Mouse (Mus musculus): Measurements from ENCODE around the gene Tada1. TPM values are rescaled to one million over a fixed set of nuclear protein-coding genes. Genes with fewer than 3 reads are reported as not detected.

The Tada1 gene
- total and polyA plus RNA-seq, 3 experiments, result 34.0 to 36.7 TPM; not detected in 1

DNA sequence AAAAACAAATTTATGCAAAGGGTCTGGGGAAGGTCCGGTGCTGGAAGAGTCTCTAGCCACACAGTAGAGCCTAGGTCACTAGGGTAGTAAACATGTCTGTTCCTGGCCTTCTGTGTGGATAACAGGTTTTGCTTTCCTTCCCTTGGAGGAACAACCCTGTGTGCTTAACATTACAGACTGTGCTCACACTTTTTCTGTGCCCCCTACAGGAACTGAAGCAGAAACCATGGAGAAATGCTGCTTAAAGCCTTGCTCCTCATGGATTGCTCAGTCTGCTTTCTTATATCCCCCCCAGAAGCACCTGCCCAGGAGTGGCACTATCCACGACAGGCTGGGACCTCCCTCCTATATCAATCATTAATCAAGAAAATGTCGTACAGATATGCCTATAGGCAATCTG is 17.1 kb upstream of the Tada1 start:
- Histone ChIP-seq H3K4me1 (ENCODE audit: control insufficient read depth in 1 of 2, insufficient read depth in 2 of 2, low read length in 2 of 2) (no peaks in the 10 kb centered on the region; a peak in 1 of 4 replicates), H3K36me3 (ENCODE audit: control insufficient read depth in 1 of 2, insufficient read depth in 2 of 2, low read length in 2 of 2) (no peaks in the 10 kb centered on the region), H3K27me3 (ENCODE audit: control insufficient read depth in 1 of 2, insufficient read depth in 2 of 2, low read length in 2 of 2) (peaks cover 3 to 4% of the 10 kb centered on the region in 2 experiments; a peak in 2 of 4 replicates), H3K9me3 (replicated peaks; ENCODE audit: insufficient read depth, low read length) (no peaks in the 10 kb centered on the region), H3K9ac (ENCODE audit: control insufficient read depth, low read depth, low read length, poor library complexity, severe bottlenecking) (no peak overlapping the region), H3K79me2 (ENCODE audit: control insufficient read depth, insufficient read depth, low read length, poor library complexity) (no peaks in the 10 kb centered on the region), H3K27ac (ENCODE audit: control insufficient read depth, low read depth, low read length) (no peak overlapping the region), H3K4me3 (ENCODE audit: control insufficient read depth in 1 of 2, insufficient read depth in 1 of 2, low read depth in 2 of 2, low read length in 2 of 2) (no peak overlapping the region)
- no peak for TF ChIP-seq BHLHE40 (IDR thresholded peaks at IDR 0.05; ENCODE audit: borderline replicate concordance, low read depth, low read length)
- TF ChIP-seq KAT2A (conservative IDR thresholded peaks at IDR 0.05; ENCODE audit: low read depth, low read length), result no peak
- TF ChIP-seq SMC3 (IDR thresholded peaks at IDR 0.05; ENCODE audit: low read depth, low read length), result no peak
- TF ChIP-seq POLR2AphosphoS2 (IDR thresholded peaks at IDR 0.05; ENCODE audit: low read length), result no peak
- TF ChIP-seq UBTF (IDR thresholded peaks at IDR 0.05; ENCODE audit: borderline replicate concordance, insufficient read depth, low read depth, low read length), result no peak
- TF ChIP-seq RCOR1 (IDR thresholded peaks at IDR 0.05; ENCODE audit: low read depth, low read length), result no peak
- no peak for TF ChIP-seq MYB (IDR thresholded peaks at IDR 0.05; ENCODE audit: low read depth, low read length)
- no peak for TF ChIP-seq ZKSCAN1 (IDR thresholded peaks at IDR 0.05; ENCODE audit: low read depth, low read length)
- TF ChIP-seq NRF1 (IDR thresholded peaks at IDR 0.05; ENCODE audit: insufficient read depth, low read depth, low read length, poor library complexity, severe bottlenecking), result no peak
- no peak for DNase-seq (ENCODE audit: low read depth, low spot score)

GRCm38 (mm10) chr1:166362659-166363058 is 16.2 kb upstream of the Tada1 start:
- Histone ChIP-seq H3K9me3 (replicated peaks; ENCODE audit: insufficient read depth, low read length) (no peaks in the 10 kb centered on the region), H3K4me3 (ENCODE audit: control insufficient read depth in 1 of 2, insufficient read depth in 1 of 2, low read depth in 2 of 2, low read length in 2 of 2) (no peak overlapping the region), H3K27me3 (ENCODE audit: control insufficient read depth in 1 of 2, insufficient read depth in 2 of 2, low read length in 2 of 2) (peaks cover 3 to 4% of the 10 kb centered on the region in 2 experiments; a peak in 2 of 4 replicates), H3K4me1 (ENCODE audit: control insufficient read depth in 1 of 2, insufficient read depth in 2 of 2, low read length in 2 of 2) (no peaks in the 10 kb centered on the region; a peak in 1 of 4 replicates), H3K79me2 (ENCODE audit: control insufficient read depth, insufficient read depth, low read length, poor library complexity) (no peaks in the 10 kb centered on the region), H3K27ac (ENCODE audit: control insufficient read depth, low read depth, low read length) (no peak overlapping the region), H3K36me3 (ENCODE audit: control insufficient read depth in 1 of 2, insufficient read depth in 2 of 2, low read length in 2 of 2) (no peaks in the 10 kb centered on the region), H3K9ac (ENCODE audit: control insufficient read depth, low read depth, low read length, poor library complexity, severe bottlenecking) (no peak overlapping the region)
- DNase-seq (ENCODE audit: low read depth, low spot score), result no peak
- TF ChIP-seq POLR2AphosphoS2 (IDR thresholded peaks at IDR 0.05; ENCODE audit: low read length) (no peak), CTCF (IDR thresholded peaks at IDR 0.05 in 2 of 3, conservative IDR thresholded peaks at IDR 0.05 in 1 of 3; ENCODE audit: control insufficient read depth in 1 of 3, insufficient read depth in 1 of 3, low read depth in 2 of 3, low read length in 3 of 3, poor library complexity in 1 of 3, severe bottlenecking in 1 of 3) (no peak), EP300 (IDR thresholded peaks at IDR 0.05; ENCODE audit: low read depth in 1 of 2, low read length in 2 of 2) (no peak), ELF1 (IDR thresholded peaks at IDR 0.05; ENCODE audit: low read depth, low read length) (no peak), BHLHE40 (IDR thresholded peaks at IDR 0.05; ENCODE audit: borderline replicate concordance, low read depth, low read length) (no peak), POLR2A (IDR thresholded peaks at IDR 0.05; ENCODE audit: control insufficient read depth in 1 of 2, insufficient read depth in 1 of 2, low read depth in 1 of 2, low read length in 2 of 2, poor library complexity in 1 of 2) (no peak), SMC3 (IDR thresholded peaks at IDR 0.05; ENCODE audit: low read depth, low read length) (no peak), MAX (IDR thresholded peaks at IDR 0.05; ENCODE audit: low read length) (no peak), RCOR1 (IDR thresholded peaks at IDR 0.05; ENCODE audit: low read depth, low read length) (no peak), RAD21 (IDR thresholded peaks at IDR 0.05; ENCODE audit: low read depth, low read length) (no peak), GATA1 (IDR thresholded peaks at IDR 0.05; ENCODE audit: low read depth, low read length) (no peak)
